Mouse (Mus musculus) MEL (cell line): ENCODE measurements around the gene Gne. TPM values are rescaled to one million over a fixed set of nuclear protein-coding genes. Genes with fewer than 3 reads are reported as not detected.
A peak's percentile ranks its signal among the peaks of the same experiment; 100 is the strongest.

Experiments
- DNase-seq: peaks from one replicate; pipeline ENCODE4 v3.0.0; 2011; ENCODE audit warnings: low read depth, low spot score
- H3K27ac ChIP-seq: 2 replicates; pipeline ENCODE4 v1.5.1; 2012; ENCODE audit warnings: low read depth, mild to moderate bottlenecking, control low read depth, low read length, moderate library complexity; ENCODE audit not compliant: control insufficient read depth
- H3K27me3 ChIP-seq, 2 experiments: fragments of 150-350 bp in 1 of 2; sonication (generic) in 1 of 2; 2 replicates each; pipeline ENCODE4 v1.6.1; 2012; ENCODE audit warnings: low read length in 2 of 2, mild to moderate bottlenecking in 2 of 2, improper control_type of control experiment in 1 of 2, moderate library complexity in 1 of 2; ENCODE audit not compliant: insufficient read depth in 2 of 2, control insufficient read depth in 1 of 2
- H3K36me3 ChIP-seq, 2 experiments: 2 replicates each; pipeline ENCODE4 v1.6.1; 2012 to 2014; ENCODE audit warnings: low read length in 2 of 2, improper control_type of control experiment in 1 of 2, inconsistent platforms in 1 of 2, mild to moderate bottlenecking in 1 of 2; ENCODE audit not compliant: insufficient read depth in 2 of 2, control insufficient read depth in 1 of 2
- H3K4me1 ChIP-seq, 2 experiments: fragments of 150-350 bp in 1 of 2; sonication (generic) in 1 of 2; 2 replicates each; pipeline ENCODE4 v1.6.1; 2012; ENCODE audit warnings: low read length in 2 of 2, improper control_type of control experiment in 1 of 2, mild to moderate bottlenecking in 1 of 2; ENCODE audit not compliant: insufficient read depth in 2 of 2, control insufficient read depth in 1 of 2
- H3K4me3 ChIP-seq, 2 experiments: fragments of 150-350 bp in 1 of 2; sonication (generic) in 1 of 2; 2 replicates each; pipeline ENCODE4 v1.5.1; 2012; ENCODE audit warnings: low read depth in 2 of 2, low read length in 2 of 2, mild to moderate bottlenecking in 2 of 2, moderate library complexity in 2 of 2, control low read depth in 1 of 2, improper control_type of control experiment in 1 of 2; ENCODE audit not compliant: control insufficient read depth in 1 of 2, insufficient read depth in 1 of 2
- H3K79me2 ChIP-seq: 2 replicates; pipeline ENCODE4 v1.6.1; 2012; ENCODE audit warnings: mild to moderate bottlenecking, low read length, moderate library complexity; ENCODE audit not compliant: control insufficient read depth, poor library complexity, insufficient read depth
- H3K9ac ChIP-seq: 2 replicates; pipeline ENCODE4 v1.6.1; 2012; ENCODE audit warnings: low read depth, mild to moderate bottlenecking, control low read depth, low read length, moderate library complexity; ENCODE audit not compliant: control insufficient read depth, poor library complexity, severe bottlenecking
- H3K9me3 ChIP-seq: fragments of 150-350 bp; sonication (generic); replicated peaks from 2 replicates; pipeline ENCODE4 v1.6.1; 2012; ENCODE audit warnings: mild to moderate bottlenecking, low read length, improper control_type of control experiment, moderate library complexity; ENCODE audit not compliant: insufficient read depth
- BHLHE40 ChIP-seq: IDR thresholded peaks from 2 replicates; pipeline ENCODE4 v1.6.1; 2012; ENCODE audit warnings: low read depth, mild to moderate bottlenecking, inconsistent platforms, low read length, improper control_type of control experiment, borderline replicate concordance
- E2F4 ChIP-seq: IDR thresholded peaks from 2 replicates; pipeline ENCODE4 v1.6.1; 2011; ENCODE audit warnings: low read depth, low read length, improper control_type of control experiment, borderline replicate concordance
- ELF1 ChIP-seq: IDR thresholded peaks from 2 replicates; pipeline ENCODE4 v1.6.1; 2014; ENCODE audit warnings: low read depth, mild to moderate bottlenecking, inconsistent platforms, low read length, improper control_type of control experiment, moderate library complexity
- ETS1 ChIP-seq: IDR thresholded peaks from 2 replicates; pipeline ENCODE4 v1.6.1; 2012; ENCODE audit warnings: low read depth, mild to moderate bottlenecking, inconsistent platforms, low read length, improper control_type of control experiment, moderate library complexity
- GABPA ChIP-seq: IDR thresholded peaks from 2 replicates; pipeline ENCODE4 v1.6.1; 2012; ENCODE audit warnings: low read depth, mild to moderate bottlenecking, inconsistent platforms, low read length, improper control_type of control experiment, moderate library complexity
- GATA1 ChIP-seq: IDR thresholded peaks from 2 replicates; pipeline ENCODE4 v1.6.1; 2011; ENCODE audit warnings: low read depth, low read length, improper control_type of control experiment
- HCFC1 ChIP-seq: IDR thresholded peaks from 2 replicates; pipeline ENCODE4 v1.6.1; 2012; ENCODE audit warnings: low read depth, mild to moderate bottlenecking, inconsistent platforms, low read length, improper control_type of control experiment, moderate library complexity
- MAX ChIP-seq: IDR thresholded peaks from 2 replicates; pipeline ENCODE4 v1.6.1; 2011; ENCODE audit warnings: low read length, improper control_type of control experiment
- MXI1 ChIP-seq: IDR thresholded peaks from 2 replicates; pipeline ENCODE4 v1.6.1; 2011; ENCODE audit warnings: mild to moderate bottlenecking, low read depth, low read length, improper control_type of control experiment
- MYC ChIP-seq: IDR thresholded peaks from 2 replicates; pipeline ENCODE4 v1.6.1; 2011; ENCODE audit warnings: low read depth, mild to moderate bottlenecking, low read length, improper control_type of control experiment, moderate library complexity
- NELFE ChIP-seq: IDR thresholded peaks from 2 replicates; pipeline ENCODE4 v1.6.1; 2011; ENCODE audit warnings: low read depth, low read length, improper control_type of control experiment
- POLR2AphosphoS2 ChIP-seq: IDR thresholded peaks from 2 replicates; pipeline ENCODE4 v1.6.1; 2011; ENCODE audit warnings: low read length, improper control_type of control experiment
- RAD21 ChIP-seq: IDR thresholded peaks from 2 replicates; pipeline ENCODE4 v1.6.1; 2011; ENCODE audit warnings: mild to moderate bottlenecking, low read depth, low read length, improper control_type of control experiment
- SMC3 ChIP-seq: IDR thresholded peaks from 2 replicates; pipeline ENCODE4 v1.6.1; 2011; ENCODE audit warnings: low read depth, low read length, improper control_type of control experiment
- TAL1 ChIP-seq: IDR thresholded peaks from 2 replicates; pipeline ENCODE4 v1.6.1; 2012; ENCODE audit warnings: mild to moderate bottlenecking, inconsistent platforms, low read length, moderate library complexity, mixed read lengths
- TBP ChIP-seq: IDR thresholded peaks from 2 replicates; pipeline ENCODE4 v1.8.0; 2011; ENCODE audit warnings: low read depth, low read length, improper control_type of control experiment
- TCF12 ChIP-seq: IDR thresholded peaks from 2 replicates; pipeline ENCODE4 v1.6.1; 2014; ENCODE audit warnings: low read depth, mild to moderate bottlenecking, inconsistent platforms, low read length, improper control_type of control experiment, moderate library complexity
- UBTF ChIP-seq: IDR thresholded peaks from 2 replicates; pipeline ENCODE4 v1.6.1; 2012; ENCODE audit warnings: low read depth, mild to moderate bottlenecking, inconsistent platforms, low read length, improper control_type of control experiment, moderate library complexity, borderline replicate concordance; ENCODE audit not compliant: insufficient read depth
- USF1 ChIP-seq: IDR thresholded peaks from 2 replicates; pipeline ENCODE4 v1.6.1; 2014; ENCODE audit warnings: low read depth, mild to moderate bottlenecking, inconsistent platforms, low read length, improper control_type of control experiment, moderate library complexity
- USF2 ChIP-seq, 2 experiments: IDR thresholded peaks; 2 replicates each; pipeline ENCODE4 v1.6.1; 2011 to 2012; ENCODE audit warnings: improper control_type of control experiment in 2 of 2, low read length in 2 of 2, borderline replicate concordance in 1 of 2, inconsistent platforms in 1 of 2, low read depth in 1 of 2, mild to moderate bottlenecking in 1 of 2; ENCODE audit not compliant: insufficient read depth in 1 of 2
- ZKSCAN1 ChIP-seq: IDR thresholded peaks from 2 replicates; pipeline ENCODE4 v1.6.1; 2012; ENCODE audit warnings: low read depth, mild to moderate bottlenecking, inconsistent platforms, low read length, improper control_type of control experiment, moderate library complexity
- ZNF384 ChIP-seq: IDR thresholded peaks from 2 replicates; pipeline ENCODE4 v1.6.1; 2012; ENCODE audit warnings: low read depth, mild to moderate bottlenecking, inconsistent platforms, low read length, improper control_type of control experiment
- polyA plus RNA-seq, 2 experiments: library from polyadenylated mRNA; stranded (reverse) in 1 of 2; unstranded in 1 of 2; fragments of >175 nt in 1 of 2; fragments of >200 nt in 1 of 2; gene quantifications; 2 replicates each; pipeline versions ENCODE4 v1.2.1 to v1.2.4; 2012; ENCODE audit warnings: low replicate concordance in 2 of 2, low read depth in 1 of 2; ENCODE audit not compliant: insufficient read length in 2 of 2, insufficient read depth in 1 of 2, missing spikeins in 1 of 2
- total RNA-seq: library from RNA; depleted of rRNA; stranded (reverse); fragments of 300-350 nt; gene quantifications from 2 replicates; pipeline ENCODE4 v1.2.3, GENCODE M21; 2012

Gne gene
- total and polyA plus RNA-seq, 3 experiments = 32.4 to 127 (median 53.0) TPM

GRCm38 (mm10) chr4:44062816-44063215 is 21.2 kb downstream of the Gne start:
- H3K4me1 ChIP-seq = peaks cover 0 to 6% of the 10 kb centered on the region in 2 experiments; a peak in 2 of 4 replicates
- H3K9me3 ChIP-seq = no peaks in the 10 kb centered on the region
- no peak overlapping the region for H3K4me3 ChIP-seq
- no peak overlapping the region for H3K27ac ChIP-seq
- H3K36me3 ChIP-seq = peaks cover 0 to 10% of the 10 kb centered on the region in 2 experiments; a peak in 3 of 4 replicates
- TF ChIP-seq POLR2AphosphoS2 = no peak
- TF ChIP-seq, all 39 proteins: peak for 0
- Histone ChIP-seq H3K9ac (no peak overlapping the region), H3K27me3 (no peaks in the 10 kb centered on the region), H3K79me2 (peaks cover 4% of the 10 kb centered on the region; the same call in 1 of the 2 replicates)
- no peak for DNase-seq

- H3K27me3 ChIP-seq = no peaks in the 10 kb centered on the region
- H3K36me3 ChIP-seq = peaks cover 0 to 10% of the 10 kb centered on the region in 2 experiments; a peak in 3 of 4 replicates
- H3K79me2 ChIP-seq = no peaks in the 10 kb centered on the region
- H3K27ac ChIP-seq = peak overlapping the region; percentile 65; the same call in 1 of the 2 replicates
- no peak overlapping the region for H3K9ac ChIP-seq
- no peak for TF ChIP-seq UBTF
- no peak for TF ChIP-seq TAL1
- no peak for TF ChIP-seq MAX
- TF ChIP-seq BHLHE40 = no peak
- TF ChIP-seq MXI1 = no peak
- no peak for TF ChIP-seq USF2 (IDR thresholded peaks at IDR 0.05; ENCODE audit: borderline replicate concordance in 1 of 2, insufficient read depth in 1 of 2, low read depth in 1 of 2, low read length in 2 of 2)
- no peak for TF ChIP-seq USF1
- no peak for TF ChIP-seq TCF12
- TF ChIP-seq HCFC1 = no peak
- no peak for TF ChIP-seq MYC
- TF ChIP-seq RAD21 = no peak
- TF ChIP-seq, all 39 proteins: peak for 0
- Histone ChIP-seq H3K9me3 (no peaks in the 10 kb centered on the region), H3K4me1 (peaks cover 0 to 6% of the 10 kb centered on the region in 2 experiments; a peak in 2 of 4 replicates), H3K4me3 (no peak overlapping the region)
- peak; percentile 65 for DNase-seq
Observed at GRCm38 (mm10) chr4:44062062-44062461, 21.9 kb downstream of the Gne start.

DNA sequence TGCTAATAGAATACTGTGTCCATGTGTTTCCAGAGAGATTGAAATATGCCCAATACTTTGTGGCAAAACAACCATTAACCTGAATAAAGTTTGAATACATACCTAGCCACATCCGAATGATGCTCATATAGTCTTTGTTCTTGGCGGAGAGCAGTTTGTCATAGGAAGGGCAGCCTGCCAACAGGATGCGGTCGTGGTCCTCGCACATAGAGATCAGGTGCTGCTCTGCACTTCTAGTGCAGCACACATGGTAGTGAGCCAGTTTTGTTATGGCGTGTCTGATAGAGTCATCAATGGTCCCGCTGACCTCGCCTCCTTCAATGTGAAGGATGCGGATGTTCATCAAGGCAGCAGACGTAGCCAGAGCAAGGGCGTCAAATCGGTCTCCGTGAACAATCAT is 24.3 kb downstream of the Gne start:
- Histone ChIP-seq H3K36me3 (peaks cover 0 to 7% of the 10 kb centered on the region in 2 experiments; a peak in 3 of 4 replicates), H3K27me3 (no peaks in the 10 kb centered on the region), H3K9ac (no peak overlapping the region), H3K79me2 (no peaks in the 10 kb centered on the region), H3K4me1 (peaks cover 0 to 6% of the 10 kb centered on the region in 2 experiments; a peak in 2 of 4 replicates), H3K4me3 (no peak overlapping the region), H3K27ac (no peak overlapping the region), H3K9me3 (no peaks in the 10 kb centered on the region)
- no peak for DNase-seq
- TF ChIP-seq TBP (no peak), POLR2AphosphoS2 (no peak), ETS1 (no peak), ZKSCAN1 (no peak), GATA1 (no peak), ZNF384 (no peak), ELF1 (no peak), NELFE (no peak), MXI1 (no peak), GABPA (no peak), SMC3 (no peak), E2F4 (no peak)
